In genomic region chr7:4164090-4164910, GRCm38 (mm10) we compare ENCODE assay signal across 8 mouse cellular contexts. TPM values are rescaled to one million over a fixed set of nuclear protein-coding genes. Genes with fewer than 3 reads are reported as not detected.
A peak's percentile ranks its signal among the peaks of the same experiment; 100 is the strongest.
DNase-seq lines count a peak whose midpoint lies in the region; ATAC-seq and TF ChIP-seq lines count a peak whose summit lies in the region.

TSS of gene Cdc42ep5 (minus strand) at chr7:4164860.

- TF ChIP-seq RAD21 in CH12.LX (IDR thresholded peaks at IDR 0.05; ENCODE audit: low read depth, low read length), result no peak

- peak within 1 kb of the TSS; percentile 68 for H3K4me2 ChIP-seq in CH12.LX (ENCODE audit: insufficient read depth, low read depth, poor library complexity, severe bottlenecking)
- H3K4me2 ChIP-seq in intestine, embryonic 14.5 days (ENCODE audit: low read length), result peak within 1 kb of the TSS; percentile 75
- peak within 1 kb of the TSS; percentile 57 for H3K4me2 ChIP-seq in liver, embryonic 15.5 days

- H3K27ac ChIP-seq in CH12.LX (ENCODE audit: insufficient read depth, low read depth), result no peak within 1 kb of the TSS
- H3K27ac ChIP-seq in bone marrow, adult 2 months (ENCODE audit: control insufficient read depth, insufficient read depth, low read depth, low read length, poor library complexity), result peak within 1 kb of the TSS; percentile 5; the same call in 1 of the 2 replicates
- H3K27ac ChIP-seq in intestine, embryonic 14.5 days (ENCODE audit: low read depth), result peak within 1 kb of the TSS; percentile 73
- H3K27ac ChIP-seq in liver, embryonic 15.5 days (replicated peaks), result peak within 1 kb of the TSS; percentile 14; the same call in 1 of the 2 replicates

- no peak for TF ChIP-seq POLR2A in CH12.LX (IDR thresholded peaks at IDR 0.05; ENCODE audit: low read depth, low read length)
- TF ChIP-seq POLR2A in bone marrow, adult 2 months (IDR thresholded peaks at IDR 0.05; ENCODE audit: borderline replicate concordance, control insufficient read depth, low read depth, low read length), result no peak

- no peaks in the 10 kb centered on the region for H3K27me3 ChIP-seq in CH12.LX (replicated peaks)
- H3K27me3 ChIP-seq in intestine, embryonic 14.5 days (replicated peaks; ENCODE audit: control insufficient read depth, insufficient read depth, low read length), result no peaks in the 10 kb centered on the region
- H3K27me3 ChIP-seq in liver, embryonic 15.5 days, result no peaks in the 10 kb centered on the region

- WGBS in bone marrow, adult 2 months, result 6% methylated on average over 20 of the region's 20 CpGs
- under 1% methylated on average over 19 of the region's 20 CpGs for WGBS in intestine, embryonic 14.5 days
- 2% methylated on average over 19 of the region's 20 CpGs for WGBS in liver, embryonic 15.5 days (ENCODE audit: insufficient replicate concordance)

- peaks cover 3 to 17% of the 10 kb centered on the region in 2 experiments; a peak in 3 of 4 replicates for H3K4me1 ChIP-seq in CH12.LX (ENCODE audit: control insufficient read depth in 1 of 2, insufficient read depth in 2 of 2)
- no peaks in the 10 kb centered on the region for H3K4me1 ChIP-seq in bone marrow, adult 2 months (ENCODE audit: control insufficient read depth, insufficient read depth, low read length)
- peaks cover 13% of the 10 kb centered on the region for H3K4me1 ChIP-seq in intestine, embryonic 14.5 days (replicated peaks; ENCODE audit: control insufficient read depth, insufficient read depth, low read length)
- peaks cover 15% of the 10 kb centered on the region for H3K4me1 ChIP-seq in liver, embryonic 15.5 days (replicated peaks)

- H3K36me3 ChIP-seq in CH12.LX (replicated peaks in 1 of 2; ENCODE audit: control insufficient read depth in 1 of 2, insufficient read depth in 1 of 2, low read length in 1 of 2), result no peaks in the 10 kb centered on the region
- H3K36me3 ChIP-seq in intestine, embryonic 14.5 days (ENCODE audit: control insufficient read depth, insufficient read depth, low read length), result no peaks in the 10 kb centered on the region
- H3K36me3 ChIP-seq in liver, embryonic 15.5 days (replicated peaks), result no peaks in the 10 kb centered on the region

- peak within 1 kb of the TSS; percentile 0; the same call in 1 of the 2 replicates for H3K9ac ChIP-seq in CH12.LX (ENCODE audit: insufficient read depth, low read depth)
- H3K9ac ChIP-seq in intestine, embryonic 14.5 days (ENCODE audit: low read length), result peak within 1 kb of the TSS; percentile 51
- peak within 1 kb of the TSS; percentile 8; the same call in 1 of the 2 replicates for H3K9ac ChIP-seq in liver, embryonic 15.5 days

- H3K4me3 ChIP-seq in CH12.LX (replicated peaks in 1 of 3; ENCODE audit: low read depth in 2 of 3, low read length in 2 of 3, poor library complexity in 1 of 3), result peak within 1 kb of the TSS; percentile 7 to 51 (median 19)
- no peak within 1 kb of the TSS for H3K4me3 ChIP-seq in bone marrow, adult 2 months (replicated peaks; ENCODE audit: control insufficient read depth, low read depth, low read length)
- peak within 1 kb of the TSS; percentile 59 for H3K4me3 ChIP-seq in intestine, embryonic 14.5 days (ENCODE audit: low read depth, low read length)
- peak within 1 kb of the TSS; percentile 49 for H3K4me3 ChIP-seq in liver, embryonic 15.5 days (replicated peaks)

- no peak for TF ChIP-seq EP300 in CH12.LX (IDR thresholded peaks at IDR 0.05; ENCODE audit: low read length)

- in situ Hi-C loops in CH12.LX (cut with MboI; ENCODE audit: low pct_ligation_motif_present, low pct_unique_long_range_greater_than_20kb, low sequenced_read_pairs), result no loop called here

- no peak for TF ChIP-seq CTCF in CH12.LX (conservative IDR thresholded peaks at IDR 0.05 in 1 of 2, IDR thresholded peaks at IDR 0.05 in 1 of 2; ENCODE audit: low read depth in 2 of 2, low read length in 2 of 2)
- no peak for TF ChIP-seq CTCF in bone marrow, adult 2 months (IDR thresholded peaks at IDR 0.05; ENCODE audit: control insufficient read depth, insufficient read depth, low read length)

- peak; percentile 89 for ATAC-seq in intestine, embryonic 14.5 days (replicated peaks; ENCODE audit: low FRiP score, low TSS enrichment, low read depth)
- ATAC-seq in liver, embryonic 15.5 days (ENCODE audit: insufficient read depth), result peak; percentile 73

- H3K9me3 ChIP-seq in CH12.LX (replicated peaks; ENCODE audit: low read length), result no peaks in the 10 kb centered on the region
- H3K9me3 ChIP-seq in intestine, embryonic 14.5 days (ENCODE audit: control insufficient read depth, low read length), result no peaks in the 10 kb centered on the region
- H3K9me3 ChIP-seq in liver, embryonic 15.5 days (replicated peaks), result no peaks in the 10 kb centered on the region

- dilution Hi-C loops in CH12.LX (cut with MboI; ENCODE audit: extremely low pct_ligation_motif_present, extremely low pct_unique_long_range_greater_than_20kb, low sequenced_read_pairs), result no loop called here

- no peaks in the 10 kb centered on the region for H3K79me2 ChIP-seq in CH12.LX (replicated peaks; ENCODE audit: control insufficient read depth, extremely low read depth, insufficient read depth, poor library complexity, severe bottlenecking)

- no peak for DNase-seq in CH12.LX (ENCODE audit: extremely low read depth)
- peak; percentile 77 for DNase-seq in gastrocnemius, postnatal 14 days
- peak; percentile 80 for DNase-seq in intestine, embryonic 14.5 days (ENCODE audit: low spot score)
- DNase-seq in skeletal muscle tissue, adult 2 months (ENCODE audit: low read depth, low spot score), result peak; percentile 57
- DNase-seq in natural killer cell, adult 2 months (ENCODE audit: low spot score in 2 of 2), result no peak
- DNase-seq in frontal cortex, postnatal 36 days (ENCODE audit: low spot score in 2 of 2), result no peak

- intact Hi-C loops in gastrocnemius, postnatal 14 days (cut with DNase I; ENCODE audit: low total_unique reads), result no loop called here

TF ChIP-seq in CH12.LX, 34 proteins besides CTCF, POLR2A, EP300 and RAD21:
- TF ChIP-seq SIN3A (IDR thresholded peaks at IDR 0.05; ENCODE audit: low read length) (no peak), RCOR1 (conservative IDR thresholded peaks at IDR 0.05; ENCODE audit: low read depth, low read length) (no peak), MAZ (IDR thresholded peaks at IDR 0.05; ENCODE audit: low read depth, low read length) (no peak), MAFK (IDR thresholded peaks at IDR 0.05; ENCODE audit: insufficient replicate concordance, low read length) (no peak), E2F4 (IDR thresholded peaks at IDR 0.05; ENCODE audit: insufficient replicate concordance, low read depth, low read length) (no peak), IRF4 (IDR thresholded peaks at IDR 0.05; ENCODE audit: low read depth, low read length) (no peak), KAT2A (IDR thresholded peaks at IDR 0.05; ENCODE audit: insufficient replicate concordance, low read length) (no peak), NELFE (IDR thresholded peaks at IDR 0.05; ENCODE audit: low read depth, low read length) (no peak), UBTF (IDR thresholded peaks at IDR 0.05; ENCODE audit: low read depth, low read length) (no peak), ZC3H11A (IDR thresholded peaks at IDR 0.05; ENCODE audit: low read depth, low read length) (no peak), CHD2 (IDR thresholded peaks at IDR 0.05; ENCODE audit: low read length) (no peak), JUND (conservative IDR thresholded peaks at IDR 0.05; ENCODE audit: low read depth, low read length) (no peak), ELF1 (IDR thresholded peaks at IDR 0.05; ENCODE audit: low read depth, low read length) (no peak), ETS1 (conservative IDR thresholded peaks at IDR 0.05; ENCODE audit: low read depth, low read length) (no peak), POLR2AphosphoS2 (IDR thresholded peaks at IDR 0.05; ENCODE audit: low read depth, low read length) (no peak), GABPA (IDR thresholded peaks at IDR 0.05; ENCODE audit: insufficient replicate concordance, low read depth, low read length) (no peak), TCF12 (IDR thresholded peaks at IDR 0.05; ENCODE audit: low read depth, low read length) (no peak), MEF2A (IDR thresholded peaks at IDR 0.05; ENCODE audit: borderline replicate concordance, low read depth, low read length) (no peak), USF2 (conservative IDR thresholded peaks at IDR 0.05; ENCODE audit: low read depth, low read length) (no peak), CHD1 (IDR thresholded peaks at IDR 0.05; ENCODE audit: low read depth, low read length) (no peak)

RNA-seq across cellular contexts. Expression of gene Cdc42ep5, which starts in this region (rescaled TPM):
- total RNA-seq in CH12.LX (2012; rRNA removed), result 3.1 and 4.2 TPM in 2 replicates
- total RNA-seq in CH12.LX (2014; rRNA removed), result 2.0 and 2.1 TPM in 2 replicates
- polyA plus RNA-seq in CH12.LX (2012; ENCODE audit: insufficient read length, low read depth), result 1.4 and 1.5 TPM in 2 replicates
- polyA plus RNA-seq in bone marrow, adult 2 months (2011; ENCODE audit: insufficient read depth, insufficient read length, low replicate concordance, missing spikeins), result 3.2 and 4.0 TPM in 2 replicates
- 1 to 10 TPM; 6.5 to 6.9 TPM for total RNA-seq in gastrocnemius, postnatal 14 days (2021)
- polyA plus RNA-seq in intestine, embryonic 14.5 days (2014; fragmentation: Nextera tagmentation; extraction: Ambion mirVana), result 58.5 and 62.4 TPM in 2 replicates
- polyA plus RNA-seq in liver, embryonic 15.5 days (2015; fragmentation: Nextera tagmentation; extraction: Ambion mirVana), result 6.1 and 6.3 TPM in 2 replicates

Comparison
In these comparisons a context has a peak if more than half of its experiments do, and no peak if none do; other contexts are left out.
1. DNase-seq: peak in gastrocnemius, postnatal 14 days (single experiment), intestine, embryonic 14.5 days (single experiment) and skeletal muscle tissue, adult 2 months (single experiment); none in CH12.LX (single experiment), natural killer cell, adult 2 months (0 of 2) and frontal cortex, postnatal 36 days (0 of 2).
2. H3K9ac ChIP-seq: peak in every context shown above with its lines; median percentile 51 in intestine, embryonic 14.5 days; 8 in liver, embryonic 15.5 days; 0 in CH12.LX.
3. Peak in every context shown above with its lines, with median percentiles within 50 percentile points of each other: H3K4me2 ChIP-seq.